Mouse (Mus musculus): ENCODE data around the gene Gm21974.
"Not testable (repeated sequence)": the region's sequence is repeated elsewhere in the genome, so short reads cannot be mapped to it uniquely, and the experiment has no call there.

The Gm21974 gene

DNA sequence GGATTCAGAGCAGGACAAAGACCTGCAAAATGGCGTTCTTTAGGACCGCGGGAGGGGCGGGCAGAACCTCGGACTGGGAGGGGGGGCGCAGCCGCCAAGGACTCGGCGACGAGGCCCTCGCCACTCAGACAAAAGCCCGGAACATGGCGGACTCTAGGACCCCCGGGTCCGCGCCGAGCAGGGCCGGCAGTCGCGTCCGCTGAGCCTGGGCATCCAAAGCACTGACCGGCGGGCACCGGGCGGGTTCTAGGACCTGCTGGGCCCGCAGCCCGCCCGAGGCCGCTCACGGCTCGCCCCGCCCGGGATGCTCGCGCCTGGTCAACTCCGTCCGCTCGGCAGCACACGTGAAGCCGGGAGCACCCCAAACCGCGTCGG is 19.6 kb downstream of the Gm21974 start:
- peak; percentile 90 to 91 for DNase-seq

DNA sequence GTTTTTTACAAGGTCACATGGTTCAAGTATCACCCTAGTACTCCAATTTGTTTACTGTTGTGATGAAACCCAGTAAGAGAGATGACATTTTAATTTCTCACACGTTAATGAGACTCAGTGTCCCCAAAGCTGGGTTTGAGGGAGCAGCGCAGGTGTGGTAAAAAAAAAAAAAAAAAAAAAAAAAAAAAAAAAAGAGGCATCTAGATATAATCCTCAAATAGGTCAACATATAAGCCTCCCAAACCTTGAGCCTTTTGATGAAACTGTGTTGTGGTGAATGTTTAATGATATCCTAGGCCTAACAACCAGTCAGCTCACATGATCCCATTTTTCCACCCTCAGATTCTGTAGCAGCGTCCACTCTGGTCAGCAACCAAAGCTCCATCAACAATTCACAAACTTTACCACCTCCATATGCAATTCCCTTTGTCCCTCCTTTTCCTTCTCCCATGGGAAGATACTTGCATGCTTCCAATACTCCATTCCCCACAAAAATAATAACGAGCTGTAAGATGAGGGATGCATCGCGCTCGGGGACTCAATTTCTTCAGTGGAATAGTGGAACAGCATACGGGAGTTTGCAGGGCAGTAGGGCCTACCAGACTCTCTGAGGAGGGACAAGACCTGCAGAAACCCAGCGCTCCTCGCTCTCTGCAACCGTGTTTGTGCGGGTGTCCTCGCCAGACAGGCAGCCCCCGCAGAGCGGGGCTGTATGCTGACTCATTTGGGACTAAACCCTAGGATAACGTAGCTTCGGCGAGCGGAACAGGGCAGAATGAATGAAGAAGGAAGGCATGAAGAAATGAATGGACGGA is 20.2 kb downstream of the Gm21974 start:
- no peak for DNase-seq

DNA sequence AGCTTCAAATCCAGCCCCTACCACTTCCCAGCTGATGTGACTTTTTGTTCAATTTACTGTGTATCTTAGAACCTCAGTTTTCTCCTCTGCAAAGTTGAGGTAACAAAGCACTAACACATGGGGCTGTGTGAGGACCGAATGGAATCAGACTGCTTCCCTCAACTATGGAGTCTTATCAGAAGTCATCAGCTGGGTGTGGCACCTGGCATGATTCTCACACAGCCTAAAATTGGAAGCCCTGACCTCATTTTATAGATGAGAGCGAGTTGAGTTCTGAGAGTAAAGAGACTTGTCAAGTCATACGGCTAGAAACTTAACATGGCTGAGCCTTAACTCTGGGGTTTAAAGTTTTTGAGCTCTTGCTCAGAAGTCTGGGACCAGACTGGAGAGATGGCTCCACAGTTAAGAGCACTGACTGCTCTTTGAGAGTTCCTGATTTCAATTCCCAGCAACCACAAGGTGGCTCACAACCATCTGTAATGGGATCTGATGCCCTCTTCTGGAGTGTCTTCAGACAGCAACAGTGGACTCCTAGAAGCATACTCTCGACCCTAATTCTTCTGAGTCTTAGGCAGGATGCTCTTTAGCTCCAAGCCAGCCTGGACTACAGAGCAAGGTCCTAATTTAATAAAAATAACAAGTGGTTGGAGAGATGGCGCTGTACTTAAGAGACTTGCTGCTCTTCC is 25.0 kb downstream of the Gm21974 start:
- DNase-seq, result peak in 1 of 2 experiments; percentile 14

DNA sequence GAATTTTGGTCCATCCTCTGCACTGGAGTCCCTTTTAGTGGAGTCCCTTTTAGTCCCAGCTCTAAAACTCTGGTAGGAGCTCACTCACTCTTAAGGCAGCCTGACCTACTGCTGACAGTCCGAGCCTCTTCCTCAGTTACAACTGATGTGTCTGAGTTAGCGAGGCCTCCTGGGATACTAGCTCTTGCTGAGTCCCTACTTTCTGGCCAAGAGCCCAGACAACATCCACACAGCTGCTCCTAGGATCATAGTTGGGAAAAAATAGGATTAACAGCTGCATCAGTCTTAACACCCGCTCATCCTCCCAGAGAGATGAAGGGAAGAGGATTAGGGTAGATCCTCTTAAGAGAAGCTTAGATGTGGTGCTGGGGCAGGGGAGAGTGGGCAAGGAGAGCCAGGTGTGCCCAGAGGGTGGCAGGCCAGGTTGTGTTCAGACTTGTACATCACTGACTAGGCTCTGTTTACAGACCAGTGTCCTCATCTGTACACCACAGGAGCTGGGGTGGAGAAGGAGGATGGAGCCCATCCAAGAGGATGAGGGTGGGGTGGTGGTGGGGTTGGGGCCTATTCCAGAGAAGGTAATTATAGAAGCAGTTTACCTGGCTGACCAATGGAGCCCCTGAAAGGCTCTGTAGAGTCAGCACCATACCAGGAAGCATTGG is 26.0 kb downstream of the Gm21974 start:
- no peak for DNase-seq

DNA sequence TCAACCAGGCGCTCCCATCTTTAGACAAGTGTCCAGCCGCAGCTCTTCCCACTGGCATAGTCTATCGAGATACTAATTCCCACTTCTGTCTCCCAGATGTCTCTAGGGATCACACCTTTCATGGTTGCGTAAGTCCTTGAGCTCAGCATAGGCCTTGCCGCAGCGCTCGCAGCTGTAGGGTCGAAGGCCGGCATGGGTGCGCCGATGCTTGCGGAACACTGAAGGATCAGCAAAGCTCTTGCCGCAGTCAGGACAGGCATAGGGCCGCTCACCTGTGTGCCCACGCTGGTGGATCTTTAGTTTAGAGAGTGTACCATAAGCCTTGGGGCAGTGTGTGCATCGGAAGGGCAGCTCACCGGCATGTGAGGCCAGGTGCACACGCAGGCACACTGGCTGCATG is 27.6 kb downstream of the Gm21974 start:
- DNase-seq, result no peak

DNA sequence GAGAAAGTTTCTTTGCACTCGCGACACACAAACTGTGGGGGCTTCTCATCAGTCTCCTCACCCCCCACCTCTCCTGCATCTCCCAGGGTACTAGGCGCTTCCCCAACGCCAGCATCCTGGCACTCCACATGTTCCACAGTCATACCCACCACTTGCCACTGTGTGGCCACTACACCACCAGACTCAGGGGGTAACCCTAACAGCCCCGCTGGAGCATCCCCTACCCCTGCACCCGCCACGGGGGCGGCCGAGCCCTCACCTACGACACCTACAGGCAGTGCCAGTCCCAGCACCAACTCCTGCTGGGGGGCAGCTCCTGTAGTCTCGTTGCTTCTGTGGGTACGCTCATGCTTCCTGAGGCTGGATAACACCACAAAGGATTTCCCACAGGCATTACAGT is 28.8 kb downstream of the Gm21974 start:
- DNase-seq, result no peak

DNA sequence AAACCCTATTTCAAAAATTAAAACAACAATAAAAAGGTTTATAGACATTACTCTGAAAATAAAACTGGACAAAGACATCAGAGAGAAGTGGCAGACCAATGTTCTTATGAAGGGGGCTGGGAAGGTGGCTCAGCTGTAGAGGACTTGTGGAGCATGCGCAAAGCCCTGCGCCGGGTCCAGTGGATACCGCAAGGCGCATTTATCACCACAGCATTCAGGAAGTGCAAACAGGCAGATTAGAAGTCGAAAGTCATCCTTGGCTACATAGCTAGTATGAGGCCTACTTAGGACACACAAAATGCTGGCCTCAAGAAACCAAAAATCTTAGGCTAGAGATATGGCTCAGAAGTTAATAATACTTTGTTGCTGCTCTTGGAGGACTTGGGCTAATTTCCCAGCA is 37.0 kb downstream of the Gm21974 start:
- no peak for DNase-seq

DNA sequence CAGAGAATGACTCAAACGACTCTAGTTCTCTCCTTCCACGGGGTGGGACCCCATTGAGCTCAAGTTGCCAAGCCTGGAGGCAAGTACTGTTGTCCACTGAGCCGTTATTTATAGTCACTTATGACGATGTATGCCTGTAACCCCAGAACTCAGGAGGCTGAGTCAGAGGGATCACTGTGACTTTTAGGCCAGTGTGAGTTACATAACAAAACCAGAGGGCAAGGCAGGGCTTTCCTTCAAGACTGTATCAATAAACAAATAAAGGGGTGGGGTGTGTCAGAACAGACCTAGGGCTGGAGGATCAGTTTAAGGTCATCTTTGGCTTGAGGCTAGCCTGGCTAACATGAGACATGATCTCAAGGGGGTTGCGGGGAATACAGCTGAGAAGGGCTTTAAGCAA is 44.3 kb downstream of the Gm21974 start:
- no peak for DNase-seq

DNA sequence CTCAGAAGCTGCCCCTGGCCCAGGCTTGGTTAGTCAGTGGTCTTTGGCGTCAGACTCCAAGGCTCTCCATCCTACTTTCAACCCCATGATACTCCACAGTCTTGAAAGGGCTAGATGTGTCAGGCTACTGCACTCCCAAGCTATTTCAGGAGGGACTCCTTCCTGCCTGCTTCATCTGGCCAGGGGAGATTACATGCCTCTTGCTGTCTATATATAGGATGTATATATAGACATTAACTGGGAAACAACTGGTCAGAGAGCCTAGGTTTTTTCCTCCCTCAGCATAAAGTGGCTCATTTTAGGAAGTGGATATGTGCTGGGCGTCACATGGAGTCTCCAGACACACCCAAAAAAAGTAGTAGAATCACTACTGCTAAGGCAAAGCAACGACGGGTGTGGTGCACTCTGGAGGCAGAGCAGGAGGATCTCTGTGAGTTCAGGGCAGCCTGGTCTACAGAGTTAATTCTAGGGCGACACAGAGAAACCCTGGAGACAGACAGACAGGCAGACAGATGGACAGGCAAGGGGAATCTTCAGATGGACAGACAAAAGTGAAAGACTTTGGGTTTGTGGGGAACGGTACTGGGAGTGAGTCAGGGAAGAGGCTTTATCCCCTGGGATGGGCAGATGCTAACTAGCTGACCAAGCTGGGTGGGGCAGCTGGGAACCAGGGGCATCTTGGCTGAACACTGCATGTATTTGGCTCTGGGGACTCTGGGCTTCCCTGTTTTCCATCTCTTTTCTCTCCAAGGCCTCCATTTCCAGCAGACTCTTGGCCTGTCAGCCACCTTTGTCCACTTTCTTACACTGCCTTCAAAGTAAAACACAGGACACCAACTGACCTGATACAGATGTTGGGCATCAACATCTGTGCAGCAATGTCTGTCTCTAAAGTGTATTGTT is 45.0 kb downstream of the Gm21974 start:
- DNase-seq, result no peak

DNA sequence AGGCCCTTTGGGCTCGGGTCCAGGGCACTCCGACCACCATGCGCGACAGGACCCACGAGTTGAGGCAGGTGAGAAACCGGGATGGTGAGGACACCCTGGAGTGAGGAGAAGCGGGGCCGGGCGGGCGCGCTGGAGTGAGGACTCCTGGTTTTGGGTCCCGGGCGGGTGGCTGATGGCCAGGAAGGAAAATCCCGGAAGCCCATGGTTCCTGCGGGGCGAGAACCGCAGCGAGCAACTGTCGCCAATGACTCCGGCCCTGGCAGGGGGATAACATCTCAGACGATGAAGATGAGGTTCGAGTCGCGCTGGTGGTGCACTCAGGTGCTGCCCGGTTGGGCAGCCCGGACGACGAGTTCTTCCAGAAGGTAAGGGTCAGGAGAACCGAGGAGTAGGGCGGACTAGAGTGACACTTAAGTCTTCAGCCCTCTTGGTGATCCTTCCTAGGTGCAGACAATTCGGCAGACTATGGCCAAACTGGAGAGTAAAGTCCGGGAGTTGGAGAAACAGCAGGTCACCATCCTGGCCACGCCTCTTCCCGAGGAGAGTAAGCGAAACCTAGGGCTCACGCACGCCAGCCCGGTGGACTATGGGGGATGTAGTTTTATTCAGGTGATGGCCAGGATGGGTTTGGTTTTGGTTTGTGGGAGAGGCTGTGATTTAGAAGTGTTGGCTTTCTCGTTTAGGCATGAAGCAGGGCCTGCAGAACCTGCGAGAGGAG is 53.1 kb downstream of the Gm21974 start:
- peak; percentile 84 to 85 for DNase-seq

DNA sequence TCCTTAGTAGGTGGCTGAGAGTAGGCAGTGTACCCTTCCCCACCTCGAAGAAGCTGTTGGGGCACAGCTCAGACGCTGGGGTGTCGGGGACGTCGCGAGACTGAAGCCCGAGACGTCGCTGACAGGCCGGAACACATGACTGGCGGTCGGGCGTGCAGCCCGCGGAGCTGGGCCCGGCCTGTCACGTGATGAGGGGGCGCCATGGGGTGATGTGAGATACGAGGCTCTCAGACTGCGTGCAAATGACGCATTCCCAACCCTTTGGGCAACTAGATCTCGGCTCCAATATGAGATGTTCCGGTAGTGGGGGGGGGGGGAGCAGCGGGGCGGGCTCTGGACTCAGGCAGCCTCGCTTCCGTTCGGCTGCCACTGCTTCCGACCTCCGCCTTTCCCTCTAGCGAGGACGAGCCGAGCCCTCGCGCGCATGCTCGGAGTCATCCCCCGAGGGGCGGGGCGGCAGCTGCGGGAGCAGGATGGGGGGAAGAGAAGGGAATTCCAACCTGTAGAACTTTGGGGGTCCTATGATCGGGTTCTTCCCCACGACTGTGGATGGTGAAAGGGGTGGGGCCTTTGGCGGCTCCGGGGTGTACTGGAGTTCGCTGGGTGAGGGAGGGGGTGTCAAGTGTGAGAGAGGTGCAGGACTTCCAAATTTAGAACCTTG is 53.8 kb downstream of the Gm21974 start:
- DNase-seq, result peak; percentile 92

DNA sequence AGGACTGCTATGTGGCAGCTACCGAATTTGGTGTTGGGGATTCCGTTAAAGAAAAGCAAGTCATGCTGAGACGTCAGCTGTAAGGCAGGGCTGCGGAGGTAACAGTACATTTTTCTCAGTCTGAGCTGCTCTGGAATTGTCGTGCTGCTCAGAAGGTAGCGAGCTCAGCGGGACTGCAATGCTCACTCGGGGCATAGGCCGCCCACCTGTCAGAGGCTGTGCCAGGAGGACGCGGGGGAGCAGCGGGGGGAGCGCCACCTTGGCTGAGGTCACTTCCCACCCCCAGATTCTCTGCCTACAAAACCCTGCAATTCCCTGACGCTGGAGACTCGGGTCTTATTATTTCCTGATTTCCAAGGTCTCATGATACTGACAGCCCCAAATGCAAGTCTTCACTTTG is 54.4 kb downstream of the Gm21974 start:
- DNase-seq, result no peak

DNA sequence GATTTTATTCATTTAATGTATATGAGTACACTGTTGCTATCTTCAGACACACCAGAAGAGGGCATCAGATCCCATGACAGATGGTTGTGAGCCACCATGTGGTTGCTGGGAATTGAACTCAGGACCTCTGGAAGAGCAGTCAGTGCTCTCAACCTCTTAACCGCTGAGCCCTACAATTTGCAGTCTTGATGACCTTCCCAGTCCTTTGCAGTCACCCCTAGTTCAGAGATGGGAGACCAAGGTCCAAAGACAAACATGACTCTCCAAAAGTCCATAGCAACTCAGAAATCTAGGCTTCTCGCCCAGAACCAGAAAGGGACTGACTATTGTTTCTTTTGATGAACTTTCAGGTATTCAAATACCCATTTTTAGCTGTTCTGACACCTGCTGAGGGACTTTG is 55.2 kb downstream of the Gm21974 start:
- not testable (repeated sequence) for DNase-seq

DNA sequence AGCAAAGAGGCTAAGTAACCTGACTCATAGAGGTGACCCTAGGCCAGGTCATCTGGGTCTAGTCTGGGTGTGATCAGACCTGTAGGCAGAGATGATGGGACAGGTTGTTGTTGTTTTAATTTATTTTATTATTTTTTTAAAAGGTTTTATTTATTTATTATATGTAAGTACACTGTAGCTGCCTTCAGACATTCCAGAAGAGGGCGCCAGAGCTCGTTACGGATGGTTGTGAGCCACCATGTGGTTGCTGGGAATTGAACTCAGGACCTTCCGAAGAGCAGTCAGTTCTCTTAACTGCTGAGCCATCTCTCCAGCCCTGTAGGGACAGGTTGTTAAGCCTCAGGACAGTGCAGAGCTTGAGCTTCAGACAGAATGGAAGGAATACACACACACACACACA is 57.4 kb downstream of the Gm21974 start:
- not testable (repeated sequence) for DNase-seq

DNA sequence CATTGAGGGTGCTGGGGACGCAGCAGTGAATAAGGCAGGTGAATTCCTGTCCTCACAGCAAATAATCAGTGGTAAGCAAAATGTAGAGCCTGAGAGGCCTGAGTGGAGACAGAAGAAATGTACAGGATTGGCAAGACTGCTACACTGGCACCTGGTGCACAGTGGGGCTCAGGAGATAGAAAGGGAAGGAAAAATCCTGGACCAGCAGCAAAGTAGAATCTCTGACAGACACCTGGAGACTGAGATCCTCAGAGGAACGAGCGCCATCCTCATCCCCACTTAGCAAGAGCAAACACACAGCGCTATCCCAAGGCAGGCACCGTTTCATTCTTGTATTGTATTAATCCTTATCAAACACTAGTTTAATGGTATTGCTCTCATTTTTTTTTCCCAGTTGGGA is 57.8 kb downstream of the Gm21974 start:
- DNase-seq, result no peak
